Mouse (Mus musculus) lung, adult 2 months (tissue): ENCODE measurements around the gene Abraxas1.

ENCODE experiments used
- CTCF ChIP-seq: fragments of 200-500 bp; IDR thresholded peaks from 2 replicates; pipeline ENCODE4 v1.5.1; 2011; ENCODE audit warnings: mild to moderate bottlenecking, low read length, control low read depth; ENCODE audit not compliant: insufficient read depth
- POLR2A ChIP-seq: fragments of 200-500 bp; IDR thresholded peaks from 2 replicates; pipeline ENCODE4 v1.6.1; 2011; ENCODE audit warnings: low read depth, mild to moderate bottlenecking, control low read depth, low read length, borderline replicate concordance; ENCODE audit errors: extremely low read depth

- TF ChIP-seq CTCF (no peak), POLR2A (no peak)
These were observed 43.9 kb downstream of the Abraxas1 start for GRCm38 (mm10) chr5:100776900-100777299.
